Mouse (Mus musculus) spleen, adult 2 months (tissue): ENCODE measurements around the gene Atg4b. TPM values are rescaled to one million over a fixed set of nuclear protein-coding genes. Genes with fewer than 3 reads are reported as not detected.

Source experiments
- DNase-seq, 2 experiments: peaks; one replicate each; pipeline versions ENCODE4 v3.0.0 to v3.0.0-alpha.2; 2012 to 2021; ENCODE audit warnings: low spot score in 2 of 2, low read depth in 1 of 2
- H3K27ac ChIP-seq: fragments of 200-500 bp; 2 replicates; pipeline ENCODE4 v1.5.1; 2012; ENCODE audit warnings: low read length, inconsistent platforms; ENCODE audit not compliant: insufficient read depth
- H3K27me3 ChIP-seq: fragments of 200-500 bp; 2 replicates; pipeline ENCODE4 v1.6.1; 2012; ENCODE audit warnings: mild to moderate bottlenecking, moderate library complexity, low read length, inconsistent platforms; ENCODE audit not compliant: control insufficient read depth, insufficient read depth
- H3K36me3 ChIP-seq: fragments of 200-500 bp; 2 replicates; pipeline ENCODE4 v1.6.1; 2012; ENCODE audit warnings: mild to moderate bottlenecking, low read length, inconsistent platforms; ENCODE audit not compliant: control insufficient read depth, insufficient read depth
- H3K4me1 ChIP-seq: fragments of 200-500 bp; 2 replicates; pipeline ENCODE4 v1.6.1; 2011; ENCODE audit warnings: inconsistent platforms; ENCODE audit not compliant: control insufficient read depth, insufficient read depth, insufficient read length
- H3K4me3 ChIP-seq: fragments of 200-500 bp; 2 replicates; pipeline ENCODE4 v1.5.1; 2011; ENCODE audit warnings: mild to moderate bottlenecking, inconsistent platforms; ENCODE audit not compliant: insufficient read depth, insufficient read length; ENCODE audit errors: extremely low read depth
- CTCF ChIP-seq: fragments of 200-500 bp; IDR thresholded peaks from 2 replicates; pipeline ENCODE4 v1.5.1; 2011; ENCODE audit warnings: mild to moderate bottlenecking, inconsistent platforms; ENCODE audit not compliant: insufficient read depth, insufficient read length, insufficient replicate concordance; ENCODE audit errors: extremely low read depth
- POLR2A ChIP-seq: fragments of 200-500 bp; IDR thresholded peaks from 2 replicates; pipeline ENCODE4 v1.6.1; 2011; ENCODE audit warnings: low read depth, low read length, inconsistent platforms
- WGBS: fragments of 180-500 bp; shearing (Covaris S2); methylation state at CpG from one replicate; pipeline ENCODE4 v1.1.7; 2018; 5-methylcytosine and 5-hydroxymethylcytosine counted together
- polyA plus RNA-seq: library from polyadenylated mRNA; depleted of rRNA; stranded (reverse); fragments of >200 nt; gene quantifications from 2 replicates; pipeline ENCODE4 v1.2.3, GENCODE M21; 2012

Atg4b gene
- polyA plus RNA-seq, 1 experiment: 38.5 TPM

- H3K4me1 ChIP-seq: peaks cover 10% of the 10 kb centered on the region
Observed at GRCm38 (mm10) chr1:93801741-93802238, 50.5 kb downstream of the Atg4b start, which contains the start of gene Dtymk. Dtymk (minus strand) TSS chr1:93801934.

GRCm38 (mm10) chr1:93802771-93803170 lies 51.5 kb downstream of the Atg4b start:
- Histone ChIP-seq H3K4me3 (no peak overlapping the region), H3K36me3 (peaks cover 6% of the 10 kb centered on the region), H3K4me1 (peaks cover 10% of the 10 kb centered on the region), H3K27ac (no peak overlapping the region), H3K27me3 (no peaks in the 10 kb centered on the region)
- 70% methylated on average over 5 of the region's 5 CpGs for WGBS
- no peak for DNase-seq
- TF ChIP-seq CTCF: no peak

More at GRCm38 (mm10) chr1:93801741-93802238, 50.5 kb downstream of the Atg4b start, which contains the start of gene Dtymk:
- Histone ChIP-seq H3K27me3 (no peaks in the 10 kb centered on the region), H3K27ac (peak within 1 kb of the TSS; percentile 88), H3K4me3 (peak within 1 kb of the TSS; percentile 90), H3K36me3 (peaks cover 6% of the 10 kb centered on the region)
- WGBS: under 1% methylated on average over 42 of the region's 42 CpGs
- peak; percentile 87 to 91 for DNase-seq
- TF ChIP-seq POLR2A (peak; percentile 31; the same call in 1 of the 2 replicates), CTCF (peak; percentile 13; the same call in 1 of the 2 replicates)

GRCm38 (mm10) chr1:93803556-93804507 lies 52.5 kb downstream of the Atg4b start, which contains the start of gene Ing5:
Ing5 (plus strand) TSS chr1:93803965.
- Histone ChIP-seq H3K4me3 (peak within 1 kb of the TSS; percentile 86), H3K36me3 (peaks cover 9% of the 10 kb centered on the region), H3K4me1 (peaks cover 10% of the 10 kb centered on the region), H3K27ac (peak within 1 kb of the TSS; percentile 98), H3K27me3 (no peaks in the 10 kb centered on the region)
- peak; percentile 94 to 100 for DNase-seq
- TF ChIP-seq POLR2A (peak; percentile 63), CTCF (peak; percentile 96)
- under 1% methylated on average over 94 of the region's 94 CpGs for WGBS

- 76% methylated on average over 4 of the region's 4 CpGs for WGBS
- Histone ChIP-seq H3K36me3 (peaks cover 10% of the 10 kb centered on the region), H3K27ac (no peak overlapping the region), H3K4me1 (peaks cover 10% of the 10 kb centered on the region), H3K4me3 (no peak overlapping the region), H3K27me3 (no peaks in the 10 kb centered on the region)
- no peak for DNase-seq
- no peak for TF ChIP-seq CTCF
- TF ChIP-seq POLR2A: no peak
Observed at GRCm38 (mm10) chr1:93804818-93805217, 53.5 kb downstream of the Atg4b start.

- 67% methylated on average over 5 of the region's 5 CpGs for WGBS
- no peak overlapping the region for H3K4me3 ChIP-seq
- peaks cover 11% of the 10 kb centered on the region for H3K36me3 ChIP-seq
- TF ChIP-seq CTCF (no peak), POLR2A (no peak)
- H3K27me3 ChIP-seq: no peaks in the 10 kb centered on the region
- no peak overlapping the region for H3K27ac ChIP-seq
- H3K4me1 ChIP-seq: peaks cover 10% of the 10 kb centered on the region
- no peak for DNase-seq
Observed at GRCm38 (mm10) chr1:93805221-93805951, 54.1 kb downstream of the Atg4b start.

GRCm38 (mm10) chr1:93808871-93809270 lies 57.6 kb downstream of the Atg4b start:
- peaks cover 5% of the 10 kb centered on the region; the same call in 1 of the 2 replicates for H3K4me1 ChIP-seq
- H3K4me3 ChIP-seq: no peak overlapping the region
- TF ChIP-seq CTCF (no peak), POLR2A (no peak)
- H3K27ac ChIP-seq: no peak overlapping the region
- WGBS: 93% methylated on average over 4 of the region's 4 CpGs
- no peak for DNase-seq
- peaks cover 25% of the 10 kb centered on the region for H3K36me3 ChIP-seq
- H3K27me3 ChIP-seq: no peaks in the 10 kb centered on the region
